Mouse (Mus musculus) midbrain, embryonic 10.5 days (tissue): ENCODE measurements around the gene Igf2bp1. TPM values are rescaled to one million over a fixed set of nuclear protein-coding genes. Genes with fewer than 3 reads are reported as not detected.

ENCODE experiments used
- DNase-seq: peaks from one replicate; pipeline ENCODE4 v3.0.0-alpha.2; 2017; ENCODE audit warnings: low spot score
- H3K27ac ChIP-seq: fragments of 300-500 bp; sonication (generic); replicated peaks from 2 replicates; pipeline ENCODE4 v1.5.1; 2016; ENCODE audit warnings: mild to moderate bottlenecking
- H3K27me3 ChIP-seq: fragments of 300-500 bp; sonication (generic); 2 replicates; pipeline ENCODE4 v1.6.1; 2016; ENCODE audit warnings: low read depth, mild to moderate bottlenecking; ENCODE audit not compliant: poor library complexity, severe bottlenecking
- H3K36me3 ChIP-seq: fragments of 300-500 bp; sonication (generic); 2 replicates; pipeline ENCODE4 v1.6.1; 2016; ENCODE audit warnings: mild to moderate bottlenecking, moderate library complexity
- H3K4me1 ChIP-seq: fragments of 300-500 bp; sonication (generic); 2 replicates; pipeline ENCODE4 v1.6.1; 2016
- H3K4me3 ChIP-seq: fragments of 300-500 bp; sonication (generic); 2 replicates; pipeline ENCODE4 v1.5.1; 2016; ENCODE audit warnings: mild to moderate bottlenecking, moderate library complexity
- H3K9me3 ChIP-seq: fragments of 300-500 bp; sonication (generic); replicated peaks from 2 replicates; pipeline ENCODE4 v1.6.1; 2016; ENCODE audit warnings: mild to moderate bottlenecking
- WGBS: fragments of 180-500 bp; shearing (Covaris S2); methylation state at CpG from one replicate; pipeline ENCODE4 v1.1.7; 2016; 5-methylcytosine and 5-hydroxymethylcytosine counted together
- polyA plus RNA-seq: library from polyadenylated mRNA; unstranded; fragments of >200 nt; fragmentation: Nextera tagmentation; extraction: Ambion mirVana; gene quantifications from 2 replicates; pipeline ENCODE4 v1.2.1, GENCODE M21; 2016

The Igf2bp1 gene
- polyA plus RNA-seq, 1 experiment from 2014 or later, result 190 TPM

GRCm38 (mm10) chr11:95980762-95981418 is 24.9 kb downstream of the Igf2bp1 start:
- peaks cover 40% of the 10 kb centered on the region for H3K4me1 ChIP-seq
- H3K9me3 ChIP-seq, result no peaks in the 10 kb centered on the region
- 0 out of 2 replicates have a peak overlapping the region, but pooled peaks have one; percentile 8 for H3K4me3 ChIP-seq
- H3K27ac ChIP-seq, result no peak overlapping the region
- 65% methylated on average over 8 of the region's 8 CpGs for WGBS
- DNase-seq, result peak; percentile 53
- no peaks in the 10 kb centered on the region for H3K27me3 ChIP-seq
- H3K36me3 ChIP-seq, result peaks cover 85% of the 10 kb centered on the region

- H3K36me3 ChIP-seq, result peaks cover 93% of the 10 kb centered on the region
- no peak overlapping the region for H3K4me3 ChIP-seq
- WGBS, result 94% methylated on average over 3 of the region's 3 CpGs
- peaks cover 26% of the 10 kb centered on the region for H3K4me1 ChIP-seq
- H3K9me3 ChIP-seq, result no peaks in the 10 kb centered on the region
- H3K27me3 ChIP-seq, result no peaks in the 10 kb centered on the region
- H3K27ac ChIP-seq, result no peak overlapping the region
- no peak for DNase-seq
These were observed 27.3 kb downstream of the Igf2bp1 start for GRCm38 (mm10) chr11:95978487-95978886.

- H3K36me3 ChIP-seq, result peaks cover 99% of the 10 kb centered on the region
- no peak overlapping the region for H3K27ac ChIP-seq
- H3K4me1 ChIP-seq, result peaks cover 4% of the 10 kb centered on the region
- WGBS, result 97% methylated on average over 2 of the region's 2 CpGs
- H3K9me3 ChIP-seq, result no peaks in the 10 kb centered on the region
- no peak for DNase-seq
- no peak overlapping the region for H3K4me3 ChIP-seq
- no peaks in the 10 kb centered on the region for H3K27me3 ChIP-seq
These were observed 29.4 kb downstream of the Igf2bp1 start for GRCm38 (mm10) chr11:95976290-95976689.

GRCm38 (mm10) chr11:95975694-95976093 is 30.0 kb downstream of the Igf2bp1 start:
- H3K27ac ChIP-seq, result no peak overlapping the region
- H3K4me3 ChIP-seq, result no peak overlapping the region
- H3K9me3 ChIP-seq, result no peaks in the 10 kb centered on the region
- DNase-seq, result no peak
- 95% methylated on average over 5 of the region's 5 CpGs for WGBS
- H3K4me1 ChIP-seq, result no peaks in the 10 kb centered on the region
- no peaks in the 10 kb centered on the region for H3K27me3 ChIP-seq
- H3K36me3 ChIP-seq, result peaks cover 99% of the 10 kb centered on the region

GRCm38 (mm10) chr11:95973187-95973586 is 32.6 kb downstream of the Igf2bp1 start:
- 90% methylated on average over 6 of the region's 6 CpGs for WGBS
- DNase-seq, result no peak
- Histone ChIP-seq H3K27me3 (no peaks in the 10 kb centered on the region), H3K4me3 (no peak overlapping the region), H3K27ac (no peak overlapping the region), H3K36me3 (peaks cover 99% of the 10 kb centered on the region), H3K4me1 (no peaks in the 10 kb centered on the region), H3K9me3 (no peaks in the 10 kb centered on the region)

- Histone ChIP-seq H3K36me3 (peaks cover 99% of the 10 kb centered on the region), H3K27ac (no peak overlapping the region), H3K4me1 (peaks cover 14% of the 10 kb centered on the region), H3K27me3 (no peaks in the 10 kb centered on the region), H3K4me3 (no peak overlapping the region), H3K9me3 (no peaks in the 10 kb centered on the region)
- 81% methylated on average over 7 of the region's 7 CpGs for WGBS
- no peak for DNase-seq
These were observed 42.4 kb downstream of the Igf2bp1 start for GRCm38 (mm10) chr11:95963304-95963703.

- Histone ChIP-seq H3K9me3 (no peaks in the 10 kb centered on the region), H3K27me3 (no peaks in the 10 kb centered on the region), H3K4me3 (no peak overlapping the region), H3K36me3 (peaks cover 70% of the 10 kb centered on the region), H3K4me1 (peaks cover 28% of the 10 kb centered on the region), H3K27ac (0 out of 2 replicates have a peak overlapping the region, but pooled peaks have one; percentile 13)
- WGBS, result 49% methylated on average over 6 of the region's 6 CpGs
- DNase-seq, result no peak
These were observed 46.6 kb downstream of the Igf2bp1 start for GRCm38 (mm10) chr11:95959152-95959551.

GRCm38 (mm10) chr11:95958251-95958650 is 47.5 kb downstream of the Igf2bp1 start:
- H3K36me3 ChIP-seq, result peaks cover 61% of the 10 kb centered on the region

GRCm38 (mm10) chr11:95957407-95957806 is 48.3 kb downstream of the Igf2bp1 start:
- no peak for DNase-seq
- H3K27ac ChIP-seq, result no peak overlapping the region
- peaks cover 53% of the 10 kb centered on the region for H3K36me3 ChIP-seq
- H3K27me3 ChIP-seq, result no peaks in the 10 kb centered on the region
- 0 out of 2 replicates have a peak, but pooled peaks cover 6% of the 10 kb centered on the region for H3K9me3 ChIP-seq
- 78% methylated on average over 7 of the region's 7 CpGs for WGBS
- peaks cover 28% of the 10 kb centered on the region for H3K4me1 ChIP-seq
- no peak overlapping the region for H3K4me3 ChIP-seq

More at GRCm38 (mm10) chr11:95958251-95958650, 47.5 kb downstream of the Igf2bp1 start:
- 0 out of 2 replicates have a peak overlapping the region, but pooled peaks have one; percentile 29 for H3K27ac ChIP-seq
- 0 out of 2 replicates have a peak, but pooled peaks cover 4% of the 10 kb centered on the region for H3K9me3 ChIP-seq
- H3K27me3 ChIP-seq, result no peaks in the 10 kb centered on the region
- no peak overlapping the region for H3K4me3 ChIP-seq
- DNase-seq, result no peak
- peaks cover 28% of the 10 kb centered on the region for H3K4me1 ChIP-seq
- WGBS, result 60% methylated on average over 9 of the region's 9 CpGs

- no peaks in the 10 kb centered on the region for H3K27me3 ChIP-seq
- peaks cover 13% of the 10 kb centered on the region for H3K36me3 ChIP-seq
- WGBS, result 86% methylated on average over 5 of the region's 5 CpGs
- DNase-seq, result no peak
- peaks cover 14% of the 10 kb centered on the region for H3K4me1 ChIP-seq
- H3K4me3 ChIP-seq, result no peak overlapping the region
- H3K27ac ChIP-seq, result no peak overlapping the region
- 0 out of 2 replicates have a peak, but pooled peaks cover 6% of the 10 kb centered on the region for H3K9me3 ChIP-seq
These were observed 52.4 kb downstream of the Igf2bp1 start for GRCm38 (mm10) chr11:95953313-95953712.

- H3K9me3 ChIP-seq, result no peaks in the 10 kb centered on the region
- WGBS, result 66% methylated on average over 13 of the region's 13 CpGs
- DNase-seq, result no peak
- H3K27ac ChIP-seq, result no peak overlapping the region
- H3K4me1 ChIP-seq, result no peaks in the 10 kb centered on the region
- no peaks in the 10 kb centered on the region for H3K27me3 ChIP-seq
- no peaks in the 10 kb centered on the region for H3K36me3 ChIP-seq
- H3K4me3 ChIP-seq, result no peak overlapping the region
These were observed 59.8 kb downstream of the Igf2bp1 start for GRCm38 (mm10) chr11:95945838-95946472.

GRCm38 (mm10) chr11:95939828-95940507 is 65.8 kb downstream of the Igf2bp1 start:
- H3K4me1 ChIP-seq, result no peaks in the 10 kb centered on the region; the same call in 1 of the 2 replicates
- no peak overlapping the region for H3K4me3 ChIP-seq
- WGBS, result 35% methylated on average over 11 of the region's 11 CpGs
- no peaks in the 10 kb centered on the region for H3K27me3 ChIP-seq
- no peaks in the 10 kb centered on the region for H3K36me3 ChIP-seq
- DNase-seq, result no peak
- no peak overlapping the region for H3K27ac ChIP-seq
- H3K9me3 ChIP-seq, result no peaks in the 10 kb centered on the region
